Mouse (Mus musculus): ENCODE data around the gene B4galt5. TPM values are rescaled to one million over a fixed set of nuclear protein-coding genes. Genes with fewer than 3 reads are reported as not detected.

The B4galt5 gene
- polyA plus RNA-seq, 1 experiment: 5.8 TPM

DNA sequence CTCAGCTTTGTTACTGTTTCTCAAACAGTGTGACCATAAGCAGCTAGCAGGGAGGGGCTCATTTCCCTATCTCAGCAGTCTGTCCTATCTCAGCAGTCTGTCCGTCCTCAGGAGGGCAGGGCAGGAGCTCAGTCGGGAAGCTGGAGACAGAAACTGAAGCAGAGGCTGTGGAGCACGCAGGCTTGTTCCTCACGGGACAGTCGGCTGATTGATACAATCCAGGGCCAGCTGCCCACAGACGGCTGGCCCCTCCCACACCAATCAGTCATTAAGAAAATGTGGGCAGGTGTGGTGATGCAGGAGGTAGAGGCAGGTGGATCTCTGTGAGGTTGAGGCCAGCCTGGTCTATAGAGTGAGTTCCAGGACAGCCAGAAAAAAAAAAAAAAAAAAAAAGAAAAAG lies 56.1 kb downstream of the B4galt5 start:
- H3K36me3 ChIP-seq (ENCODE audit: control insufficient read depth, insufficient read depth, low read length): no peaks in the 10 kb centered on the region
- H3K27ac ChIP-seq (ENCODE audit: control insufficient read depth, insufficient read depth, low read depth, low read length): no peak overlapping the region
- TF ChIP-seq POLR2A (IDR thresholded peaks at IDR 0.05; ENCODE audit: control insufficient read depth, low read depth, low read length) (no peak), CTCF (IDR thresholded peaks at IDR 0.05; ENCODE audit: control insufficient read depth, insufficient read depth, insufficient replicate concordance, low read depth, low read length) (no peak)
- no peak overlapping the region for H3K4me3 ChIP-seq (ENCODE audit: control insufficient read depth, low read depth, low read length)
- H3K4me1 ChIP-seq (ENCODE audit: control insufficient read depth, insufficient read depth, low read length): peaks cover 10% of the 10 kb centered on the region
- H3K27me3 ChIP-seq (ENCODE audit: control insufficient read depth, insufficient read depth, low read length): no peaks in the 10 kb centered on the region

DNA sequence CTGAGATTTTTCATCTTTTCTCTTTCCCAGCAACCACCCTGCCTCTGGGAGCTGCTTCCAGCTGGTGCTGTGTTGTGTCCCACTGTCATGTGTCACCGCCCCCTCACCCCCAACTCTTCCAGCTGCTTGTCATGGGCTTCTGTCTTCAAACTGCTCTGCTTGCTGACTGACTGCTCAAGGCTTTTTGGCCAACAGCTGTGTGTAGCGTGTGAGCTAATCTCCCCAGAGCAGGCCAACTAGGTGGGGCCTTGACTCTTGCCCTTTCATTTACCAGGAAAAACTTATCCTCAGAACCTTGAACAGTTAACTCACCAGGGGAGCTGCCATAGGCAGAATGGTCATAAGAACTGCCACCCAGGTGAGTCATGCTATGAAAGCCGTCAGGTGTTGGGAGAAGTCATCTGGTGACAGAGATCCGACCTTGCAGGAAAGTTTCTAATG lies 56.8 kb downstream of the B4galt5 start:
- H3K27ac ChIP-seq (ENCODE audit: control insufficient read depth, insufficient read depth, low read depth, low read length): no peak overlapping the region
- H3K27me3 ChIP-seq (ENCODE audit: control insufficient read depth, insufficient read depth, low read length): no peaks in the 10 kb centered on the region
- no peaks in the 10 kb centered on the region for H3K36me3 ChIP-seq (ENCODE audit: control insufficient read depth, insufficient read depth, low read length)
- H3K4me1 ChIP-seq (ENCODE audit: control insufficient read depth, insufficient read depth, low read length): peaks cover 10% of the 10 kb centered on the region
- H3K4me3 ChIP-seq (ENCODE audit: control insufficient read depth, low read depth, low read length): no peak overlapping the region
- no peak for TF ChIP-seq CTCF (IDR thresholded peaks at IDR 0.05; ENCODE audit: control insufficient read depth, insufficient read depth, insufficient replicate concordance, low read depth, low read length)
- TF ChIP-seq POLR2A (IDR thresholded peaks at IDR 0.05; ENCODE audit: control insufficient read depth, low read depth, low read length): no peak

DNA sequence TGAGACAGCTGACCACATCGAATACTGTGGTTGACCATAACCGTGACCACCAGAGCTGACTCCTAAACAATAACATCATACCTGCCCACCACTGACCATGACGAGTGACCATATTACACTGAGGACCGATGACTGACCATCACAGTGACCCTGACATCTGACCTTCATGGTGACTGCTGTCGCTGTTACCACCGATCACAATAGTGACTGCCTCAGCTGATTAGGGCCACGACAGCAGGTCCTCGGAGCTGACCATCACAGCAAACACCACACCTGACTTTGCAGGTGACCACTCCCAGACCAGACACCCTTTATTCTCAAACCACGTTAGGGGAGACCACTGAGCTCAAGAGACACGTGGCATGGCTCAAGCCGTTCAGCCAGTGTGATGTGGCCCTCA lies 57.3 kb downstream of the B4galt5 start:
- no peak overlapping the region for H3K4me3 ChIP-seq (ENCODE audit: control insufficient read depth, low read depth, low read length)
- H3K4me1 ChIP-seq (ENCODE audit: control insufficient read depth, insufficient read depth, low read length): peaks cover 10% of the 10 kb centered on the region
- H3K27me3 ChIP-seq (ENCODE audit: control insufficient read depth, insufficient read depth, low read length): no peaks in the 10 kb centered on the region
- H3K27ac ChIP-seq (ENCODE audit: control insufficient read depth, insufficient read depth, low read depth, low read length): no peak overlapping the region
- TF ChIP-seq CTCF (IDR thresholded peaks at IDR 0.05; ENCODE audit: control insufficient read depth, insufficient read depth, insufficient replicate concordance, low read depth, low read length) (no peak), POLR2A (IDR thresholded peaks at IDR 0.05; ENCODE audit: control insufficient read depth, low read depth, low read length) (no peak)
- H3K36me3 ChIP-seq (ENCODE audit: control insufficient read depth, insufficient read depth, low read length): no peaks in the 10 kb centered on the region

DNA sequence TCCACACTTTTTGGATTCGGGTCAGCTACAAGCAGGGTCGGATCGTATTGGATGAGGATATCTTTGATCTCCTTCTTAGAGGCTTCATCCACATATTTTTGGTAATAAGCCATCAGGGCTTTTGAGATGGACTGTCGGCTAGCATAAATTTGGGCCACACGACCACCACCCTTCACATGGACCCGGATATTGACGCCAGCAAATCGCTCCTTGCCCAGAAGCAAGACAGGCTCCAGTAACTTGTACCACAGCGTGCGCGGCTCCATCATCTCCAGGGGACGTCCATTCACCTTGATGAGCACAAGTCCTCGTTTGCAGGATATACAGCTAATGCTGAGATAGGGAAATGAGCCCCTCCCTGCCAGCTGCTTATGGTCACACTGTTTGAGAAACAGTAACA lies 67.5 kb downstream of the B4galt5 start:
- Histone ChIP-seq H3K4me1 (ENCODE audit: control insufficient read depth, insufficient read depth, low read length) (peaks cover 2% of the 10 kb centered on the region; the same call in 1 of the 2 replicates), H3K27me3 (ENCODE audit: control insufficient read depth, insufficient read depth, low read length) (no peaks in the 10 kb centered on the region), H3K4me3 (ENCODE audit: control insufficient read depth, low read depth, low read length) (no peak overlapping the region), H3K27ac (ENCODE audit: control insufficient read depth, insufficient read depth, low read depth, low read length) (no peak overlapping the region), H3K36me3 (ENCODE audit: control insufficient read depth, insufficient read depth, low read length) (no peaks in the 10 kb centered on the region)
- TF ChIP-seq POLR2A (IDR thresholded peaks at IDR 0.05; ENCODE audit: control insufficient read depth, low read depth, low read length) (no peak), CTCF (IDR thresholded peaks at IDR 0.05; ENCODE audit: control insufficient read depth, insufficient read depth, insufficient replicate concordance, low read depth, low read length) (no peak)

DNA sequence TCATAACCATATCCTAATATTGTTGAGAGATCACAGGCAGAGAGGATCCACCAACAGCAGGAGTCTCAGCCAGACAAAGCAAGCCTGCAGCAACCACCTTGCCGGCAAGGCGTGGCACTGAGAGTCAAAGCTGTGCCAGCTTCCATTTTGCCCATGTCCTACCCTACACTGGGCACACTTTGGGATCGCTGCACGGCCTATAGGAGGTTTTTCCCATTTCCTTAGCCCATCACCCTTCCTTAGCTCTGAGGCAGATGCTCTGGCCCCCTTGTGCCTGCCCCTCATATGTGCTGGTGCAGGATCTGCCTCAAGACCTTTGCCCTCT lies 68.0 kb downstream of the B4galt5 start:
- Histone ChIP-seq H3K27me3 (ENCODE audit: control insufficient read depth, insufficient read depth, low read length) (no peaks in the 10 kb centered on the region), H3K36me3 (ENCODE audit: control insufficient read depth, insufficient read depth, low read length) (no peaks in the 10 kb centered on the region), H3K4me1 (ENCODE audit: control insufficient read depth, insufficient read depth, low read length) (peaks cover 2% of the 10 kb centered on the region; the same call in 1 of the 2 replicates), H3K27ac (ENCODE audit: control insufficient read depth, insufficient read depth, low read depth, low read length) (no peak overlapping the region), H3K4me3 (ENCODE audit: control insufficient read depth, low read depth, low read length) (no peak overlapping the region)
- no peak; the same call in 1 of the 2 replicates for TF ChIP-seq CTCF (IDR thresholded peaks at IDR 0.05; ENCODE audit: control insufficient read depth, insufficient read depth, insufficient replicate concordance, low read depth, low read length)
- no peak for TF ChIP-seq POLR2A (IDR thresholded peaks at IDR 0.05; ENCODE audit: control insufficient read depth, low read depth, low read length)

DNA sequence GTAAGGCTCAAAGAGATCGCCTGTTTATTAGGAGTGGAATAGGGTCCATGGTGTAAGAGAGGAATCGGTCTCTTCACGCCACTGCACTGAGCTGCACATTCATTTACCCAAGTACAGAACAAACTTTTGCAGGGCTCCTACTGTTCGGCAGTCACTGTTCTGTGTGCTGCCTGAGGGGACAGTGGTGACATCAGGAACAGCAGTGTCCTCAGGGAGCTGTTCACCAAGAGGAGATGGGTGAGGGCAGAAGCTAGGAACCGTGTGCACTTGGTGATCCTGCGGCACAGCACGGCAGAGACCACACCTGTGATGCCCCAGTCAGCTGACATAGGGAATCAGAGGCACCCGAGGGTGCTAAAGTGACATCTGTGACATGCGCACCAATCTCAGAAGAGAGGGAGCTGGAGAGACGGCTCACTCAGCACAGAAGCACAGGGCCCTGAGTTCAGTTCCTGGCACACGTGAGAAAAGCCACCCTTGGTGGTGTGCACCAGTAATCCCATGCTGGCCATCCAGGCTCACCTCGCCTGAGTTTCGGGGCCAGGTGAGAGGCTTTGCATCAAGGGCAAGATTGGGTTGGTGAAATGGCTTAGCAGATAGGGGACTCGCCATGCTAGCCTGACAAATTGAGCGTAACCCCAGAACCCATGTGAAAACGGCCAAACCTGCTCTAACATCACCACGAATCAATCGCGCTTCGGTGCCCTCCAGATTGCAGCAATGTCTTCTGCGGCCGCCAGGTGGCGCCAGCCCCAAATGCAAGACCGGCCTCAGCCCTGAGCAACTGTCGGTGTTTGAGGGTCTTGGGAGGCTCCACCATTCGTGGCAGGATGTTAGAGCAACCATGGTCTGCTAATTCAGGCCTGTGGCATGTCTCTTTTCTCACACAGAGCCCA lies 68.6 kb downstream of the B4galt5 start:
- Histone ChIP-seq H3K4me3 (ENCODE audit: control insufficient read depth, low read depth, low read length) (no peak overlapping the region), H3K27ac (ENCODE audit: control insufficient read depth, insufficient read depth, low read depth, low read length) (no peak overlapping the region), H3K36me3 (ENCODE audit: control insufficient read depth, insufficient read depth, low read length) (no peaks in the 10 kb centered on the region), H3K27me3 (ENCODE audit: control insufficient read depth, insufficient read depth, low read length) (no peaks in the 10 kb centered on the region), H3K4me1 (ENCODE audit: control insufficient read depth, insufficient read depth, low read length) (peaks cover 2% of the 10 kb centered on the region; the same call in 1 of the 2 replicates)
- TF ChIP-seq CTCF (IDR thresholded peaks at IDR 0.05; ENCODE audit: control insufficient read depth, insufficient read depth, insufficient replicate concordance, low read depth, low read length) (peak; percentile 100), POLR2A (IDR thresholded peaks at IDR 0.05; ENCODE audit: control insufficient read depth, low read depth, low read length) (no peak)

DNA sequence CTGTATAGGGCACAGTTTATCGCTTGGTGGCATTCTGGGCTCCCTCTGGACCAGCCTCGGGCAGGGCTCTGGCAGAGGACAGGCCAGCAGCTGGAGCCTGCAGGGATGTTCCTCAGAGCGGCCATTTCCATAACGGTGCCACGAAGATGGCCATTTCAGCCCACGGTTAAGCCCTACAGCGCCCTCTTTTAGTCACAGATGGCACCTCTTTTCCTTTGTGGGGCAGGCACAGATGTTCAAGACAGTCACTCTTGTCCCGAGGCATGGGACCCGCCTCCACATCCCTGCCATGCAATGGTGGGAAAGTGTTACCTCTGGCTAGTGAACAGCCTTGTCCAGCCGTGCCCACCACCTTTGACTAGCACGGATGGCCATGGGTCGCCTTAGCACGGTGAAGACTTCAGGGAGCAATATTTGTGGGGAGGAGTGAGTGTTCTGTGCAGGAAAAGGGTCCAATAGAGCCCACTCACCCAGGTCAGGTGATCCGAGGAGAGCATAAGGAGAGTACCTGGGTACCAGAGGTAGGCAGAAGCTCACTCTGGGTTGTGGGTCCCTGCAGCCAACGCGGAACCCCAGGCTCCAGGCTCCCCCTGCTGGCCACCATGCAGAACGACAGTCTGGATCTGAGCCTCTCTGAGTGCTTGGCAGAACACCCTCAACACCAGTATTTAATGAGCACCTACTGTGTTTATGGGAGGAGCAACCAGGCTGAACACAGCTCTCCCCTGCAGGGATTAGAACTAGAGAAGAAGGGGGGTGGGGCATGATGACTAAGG lies 70.0 kb downstream of the B4galt5 start:
- H3K27me3 ChIP-seq (ENCODE audit: control insufficient read depth, insufficient read depth, low read length): no peaks in the 10 kb centered on the region
- no peak overlapping the region for H3K4me3 ChIP-seq (ENCODE audit: control insufficient read depth, low read depth, low read length)
- H3K27ac ChIP-seq (ENCODE audit: control insufficient read depth, insufficient read depth, low read depth, low read length): no peak overlapping the region
- no peaks in the 10 kb centered on the region for H3K36me3 ChIP-seq (ENCODE audit: control insufficient read depth, insufficient read depth, low read length)
- H3K4me1 ChIP-seq (ENCODE audit: control insufficient read depth, insufficient read depth, low read length): peaks cover 2% of the 10 kb centered on the region; the same call in 1 of the 2 replicates
- TF ChIP-seq CTCF (IDR thresholded peaks at IDR 0.05; ENCODE audit: control insufficient read depth, insufficient read depth, insufficient replicate concordance, low read depth, low read length) (peak; percentile 95), POLR2A (IDR thresholded peaks at IDR 0.05; ENCODE audit: control insufficient read depth, low read depth, low read length) (no peak)
